Mouse (Mus musculus) heart, postnatal 14 days (tissue): ENCODE data around the gene Fam129a. TPM values are rescaled to one million over a fixed set of nuclear protein-coding genes. Genes with fewer than 3 reads are reported as not detected.

Source experiments
- DNase-seq, 2 experiments: peaks; one replicate each; pipeline ENCODE4 v3.0.0; 2021 to 2022
- intact Hi-C: fragments of 180-260 bp; cut with DNase I; formaldehyde crosslinking; loops from one replicate; pipeline ENCODE4 v1.15.1; 2025
- total RNA-seq, 2 experiments: library from RNA; stranded (reverse); gene quantifications; 2 replicates each; pipeline ENCODE4 v1.2.3; 2021

Gene Fam129a
- total RNA-seq, 2 experiments from 2014 or later, result 25.1 to 28.4 TPM

- intact Hi-C loops, result loop anchor here (2.0 kb wide), 1 partner anchor 17 kb away; no protein-coding TSS in a partner anchor
- DNase-seq, result no peak
Measured at GRCm38 (mm10) chr1:151660251-151660650, 89.3 kb downstream of the Fam129a start.

DNA sequence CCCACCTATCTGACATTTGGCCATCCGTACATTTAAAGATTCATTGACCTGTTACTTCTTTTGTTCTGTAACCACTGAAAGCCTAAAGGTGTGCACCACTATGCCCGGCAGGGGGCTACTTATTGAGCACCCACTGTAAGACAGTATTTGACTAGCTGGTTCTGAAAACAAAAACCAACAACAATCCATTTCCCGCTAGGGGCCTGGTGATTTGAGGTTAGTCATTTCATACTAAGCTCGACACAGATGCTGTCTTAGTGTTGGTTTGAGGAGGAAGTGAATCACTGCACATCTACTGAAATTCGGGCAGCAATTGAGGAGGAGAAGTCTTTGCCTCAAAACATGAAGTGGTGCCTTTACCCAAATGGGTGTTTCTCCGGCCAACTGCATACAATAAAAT, 89.9 kb downstream of the Fam129a start:
- intact Hi-C loops, result loop anchor here (2.0 kb wide), 1 partner anchor 16 kb away; no protein-coding TSS in a partner anchor

DNA sequence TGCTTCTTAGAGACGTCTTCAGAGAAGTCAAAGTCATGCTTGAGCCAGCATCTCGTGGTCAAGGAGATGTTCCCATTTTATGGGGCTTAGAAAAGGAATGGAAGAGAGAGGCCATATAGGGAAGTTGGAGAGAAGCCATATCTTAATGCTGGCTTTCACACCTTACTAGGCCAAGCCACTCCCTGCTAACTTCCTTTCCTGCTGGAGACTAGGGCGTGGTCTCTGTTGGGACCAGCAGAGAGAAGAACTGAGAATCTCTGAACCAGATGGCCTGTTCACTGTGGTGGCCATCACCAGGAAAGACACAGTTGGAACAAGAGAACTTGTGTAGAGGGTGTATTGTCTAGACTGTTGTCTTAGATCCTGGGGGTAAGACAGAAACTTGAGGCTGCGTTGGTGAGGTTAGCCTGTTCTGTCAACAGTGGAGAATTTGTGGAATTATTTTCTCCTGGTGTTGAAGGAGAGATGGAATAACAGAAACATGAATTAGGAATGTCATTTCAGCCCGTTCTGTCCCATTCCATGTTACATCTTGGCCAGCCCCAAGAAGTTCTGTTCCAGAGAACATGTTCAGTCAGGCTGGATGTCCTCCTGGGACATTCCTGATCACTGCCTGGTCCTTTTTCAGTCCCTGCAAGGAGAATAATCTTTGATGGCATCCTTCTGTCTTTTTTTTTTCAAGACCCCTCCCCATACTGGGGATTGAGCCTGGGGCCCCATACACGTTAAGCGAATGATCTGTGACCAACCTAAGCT, 90.9 kb downstream of the Fam129a start:
- intact Hi-C loops, result loop anchor here (2.0 kb wide), 1 partner anchor 15 kb away; no protein-coding TSS in a partner anchor
- DNase-seq, result no peak

More for the DNA sequence above, 89.9 kb downstream of the Fam129a start:
- DNase-seq, result no peak

- intact Hi-C loops, result no loop called here
Measured at GRCm38 (mm10) chr1:151662958-151663357, 92.0 kb downstream of the Fam129a start.

GRCm38 (mm10) chr1:151664384-151664783, 93.4 kb downstream of the Fam129a start:
- intact Hi-C loops, result no loop called here
- DNase-seq, result no peak

More at GRCm38 (mm10) chr1:151662958-151663357, 92.0 kb downstream of the Fam129a start:
- DNase-seq, result no peak

DNA sequence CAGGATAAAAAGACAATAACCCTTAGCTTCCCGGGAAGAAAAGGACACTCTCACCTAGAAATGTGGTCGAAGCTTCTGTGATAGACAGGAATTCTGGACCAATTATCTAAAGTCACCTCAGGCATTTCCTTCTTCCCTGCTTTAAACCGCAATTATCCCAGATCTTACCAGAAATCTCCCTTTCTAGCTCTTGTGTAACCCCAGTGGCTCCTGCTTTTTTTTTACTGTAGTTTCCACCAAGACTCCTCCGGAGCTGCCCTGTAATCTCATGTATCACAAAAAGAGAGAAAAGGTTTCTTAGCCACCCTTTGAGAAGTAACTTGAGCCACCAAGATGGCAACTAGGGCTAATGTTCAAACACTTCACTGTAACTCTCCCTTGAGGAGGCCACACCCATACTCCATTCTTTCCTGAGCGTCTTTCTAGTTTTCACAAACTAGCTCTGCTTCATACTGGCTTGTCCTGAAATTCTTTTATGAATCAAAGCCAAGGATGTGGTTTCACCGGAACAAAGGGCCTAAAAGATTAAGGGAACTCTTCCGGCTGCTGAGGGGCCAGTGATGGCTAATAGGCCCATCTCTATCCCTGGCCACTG, 93.9 kb downstream of the Fam129a start:
- intact Hi-C loops, result no loop called here
- no peak for DNase-seq

DNA sequence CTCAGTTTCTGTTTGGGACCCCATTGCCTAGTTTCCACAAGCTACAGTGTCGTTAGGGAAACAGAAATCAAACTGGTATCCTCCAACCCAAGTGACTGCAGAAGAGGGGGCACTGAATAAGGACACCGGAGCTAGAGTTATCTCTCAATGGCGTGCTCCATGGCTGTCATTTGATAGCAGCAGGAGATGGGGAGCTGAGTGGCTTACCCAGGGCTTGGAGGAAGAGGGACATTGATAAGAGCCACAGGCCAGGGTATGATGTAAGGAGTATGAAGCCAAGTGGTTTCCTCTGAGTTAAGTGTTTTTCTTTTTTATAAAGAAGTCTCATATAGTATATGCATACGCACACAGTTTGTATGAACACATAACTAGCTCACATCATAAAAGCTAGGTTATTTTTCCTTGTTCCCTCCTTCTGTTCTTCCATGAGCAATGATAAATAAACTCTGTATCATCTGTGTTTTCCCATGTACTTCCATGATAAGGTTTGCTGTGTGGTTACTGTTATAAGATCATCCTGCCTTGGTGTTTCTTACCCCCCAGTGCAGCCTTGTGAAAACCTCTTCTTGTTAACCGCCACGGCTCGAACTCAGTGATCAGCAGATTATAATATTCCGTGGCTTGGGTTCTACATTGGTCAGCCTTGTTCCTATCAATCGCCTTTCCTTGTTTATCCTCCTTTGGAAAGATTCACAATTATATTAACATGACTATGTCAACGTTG, 96.5 kb downstream of the Fam129a start:
- intact Hi-C loops, result no loop called here
- DNase-seq, result no peak

DNA sequence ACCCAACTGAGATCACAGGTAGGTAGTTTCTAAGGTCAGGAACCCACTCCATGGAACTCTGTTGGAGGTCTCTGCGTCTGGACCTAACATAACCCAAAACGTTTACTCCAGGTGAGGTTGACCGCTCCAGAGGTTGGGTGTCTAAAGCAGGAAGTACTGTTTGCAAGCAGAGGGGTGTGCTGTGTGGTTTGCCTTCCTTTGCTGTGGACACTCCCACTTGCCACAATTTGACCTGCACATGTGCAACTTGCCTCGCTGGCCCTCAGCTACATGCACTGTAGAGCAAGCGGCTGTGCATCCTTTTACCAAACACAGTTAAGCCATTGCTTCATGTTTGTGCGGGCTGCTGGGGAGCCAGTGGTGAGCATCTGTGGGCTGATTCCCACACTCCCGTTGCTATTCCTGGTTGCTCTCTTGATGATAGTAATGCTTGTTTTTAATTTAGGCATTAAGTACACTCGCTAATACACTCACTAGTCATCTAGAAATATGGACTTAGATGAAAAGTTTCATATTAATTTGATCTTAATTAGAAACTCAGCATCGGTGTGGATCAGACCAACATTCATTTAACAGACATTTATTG, 99.1 kb downstream of the Fam129a start:
- DNase-seq, result no peak
- intact Hi-C loops, result no loop called here

DNA sequence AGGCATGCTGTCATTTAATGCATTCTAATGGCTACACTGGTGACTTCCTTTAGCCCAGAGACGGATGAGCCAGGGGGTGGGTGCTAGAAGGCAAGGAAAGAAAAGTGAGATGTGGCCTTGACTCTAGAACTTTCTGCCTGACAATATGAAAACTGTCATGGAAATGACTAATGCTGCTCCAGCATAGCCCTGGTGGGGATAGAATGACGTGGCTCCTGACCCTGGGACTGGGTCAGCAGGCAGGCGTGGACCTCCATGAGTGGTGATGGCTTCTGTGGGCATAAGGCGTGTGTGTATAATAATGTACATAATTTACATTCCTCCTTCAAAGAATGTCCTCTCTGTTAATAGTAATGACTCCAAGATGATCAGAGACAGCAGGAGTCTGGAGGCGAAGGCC, 104.7 kb downstream of the Fam129a start:
- intact Hi-C loops, result loop anchor here (2.0 kb wide), 1 partner anchor 15 kb away; no protein-coding TSS in a partner anchor
- no peak for DNase-seq

GRCm38 (mm10) chr1:151677185-151677809, 106.3 kb downstream of the Fam129a start:
- intact Hi-C loops, result loop anchor here (2.0 kb wide), 1 partner anchor 16 kb away; no protein-coding TSS in a partner anchor
- DNase-seq, result no peak

- intact Hi-C loops, result loop anchor here (2.0 kb wide), 1 partner anchor 17 kb away; no protein-coding TSS in a partner anchor
- DNase-seq, result no peak
Measured at GRCm38 (mm10) chr1:151677975-151678374, 107.0 kb downstream of the Fam129a start.

- intact Hi-C loops, result no loop called here
- DNase-seq, result no peak
Measured at GRCm38 (mm10) chr1:151679153-151679552, 108.2 kb downstream of the Fam129a start.

DNA sequence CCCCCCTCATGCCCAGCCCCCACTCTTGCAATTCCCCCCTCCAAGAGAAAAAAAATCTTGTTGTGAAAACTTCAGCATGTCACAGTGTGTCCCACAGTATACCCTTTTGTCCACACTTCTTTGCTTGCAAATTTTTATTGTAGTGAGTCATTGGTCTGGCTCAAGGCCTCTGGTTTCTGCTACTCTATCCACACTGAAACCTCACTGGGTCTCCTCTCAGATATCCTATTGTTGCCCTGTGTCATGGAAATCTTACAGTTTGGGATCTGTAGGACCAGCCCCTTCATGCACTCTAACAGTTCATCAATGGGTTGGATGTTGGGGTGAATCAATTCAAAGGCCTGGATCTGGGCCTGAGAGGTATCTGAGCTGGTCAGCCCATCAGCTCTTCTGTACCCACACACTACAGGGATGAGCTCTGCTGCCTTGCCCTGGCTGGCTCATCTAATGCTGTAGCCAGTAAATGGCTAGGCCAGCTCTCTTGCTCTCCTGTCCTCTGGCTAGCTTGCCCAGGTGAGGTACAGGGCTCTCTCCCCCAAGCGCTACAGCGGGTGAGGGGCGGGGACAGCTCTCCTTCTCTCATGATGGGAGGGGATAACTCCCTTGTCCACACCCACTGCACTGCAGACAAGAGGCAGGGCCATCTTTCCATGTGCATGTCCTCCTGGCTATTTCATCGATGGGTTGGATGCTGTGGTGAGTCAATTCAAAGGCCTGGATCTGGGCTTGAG, 109.1 kb downstream of the Fam129a start:
- no peak for DNase-seq
- intact Hi-C loops, result no loop called here

DNA sequence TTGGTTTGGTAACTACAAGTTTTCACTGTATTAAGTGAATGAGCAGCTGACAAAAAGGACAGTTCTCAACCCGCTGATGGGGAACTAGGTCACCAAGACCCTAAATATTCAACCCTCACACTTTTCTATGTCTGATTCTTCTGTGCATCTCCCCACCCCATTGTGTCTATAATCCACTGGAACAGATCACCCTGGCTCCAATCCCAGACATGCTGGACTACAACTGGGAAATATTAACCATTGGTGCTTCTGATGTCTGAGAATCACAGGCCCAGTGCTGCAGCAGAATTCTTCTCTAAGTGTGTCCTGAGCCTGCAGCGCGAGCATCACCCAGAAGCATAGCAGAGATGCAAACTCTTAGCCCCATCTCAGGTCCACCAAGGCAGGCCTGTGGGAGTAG, 110.0 kb downstream of the Fam129a start:
- intact Hi-C loops, result no loop called here
- DNase-seq, result no peak

GRCm38 (mm10) chr1:151682896-151683295, 111.9 kb downstream of the Fam129a start:
- intact Hi-C loops, result no loop called here
- no peak for DNase-seq

- intact Hi-C loops, result no loop called here
- DNase-seq, result no peak
Measured at GRCm38 (mm10) chr1:151684451-151684892, 113.5 kb downstream of the Fam129a start.

DNA sequence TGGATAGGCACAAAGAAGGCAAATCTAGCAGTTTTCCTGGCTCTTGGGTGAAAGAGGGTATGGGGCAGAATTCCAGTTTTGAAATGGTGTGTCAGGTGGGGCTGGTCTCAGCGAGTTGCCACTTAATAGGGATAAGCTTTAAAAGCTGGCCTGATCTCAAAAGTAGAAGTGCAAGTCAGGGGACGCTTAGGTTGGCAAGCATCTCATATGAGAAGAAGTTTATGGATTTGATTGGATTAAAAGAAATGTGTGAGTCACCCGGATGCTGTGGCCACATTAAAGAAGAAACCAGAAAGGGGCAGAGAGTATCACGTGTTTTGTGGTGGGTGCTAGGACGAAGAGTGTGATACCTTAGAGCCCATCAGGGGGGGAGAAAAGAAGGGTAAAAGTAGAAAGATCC, 114.0 kb downstream of the Fam129a start:
- no peak for DNase-seq
- intact Hi-C loops, result no loop called here

DNA sequence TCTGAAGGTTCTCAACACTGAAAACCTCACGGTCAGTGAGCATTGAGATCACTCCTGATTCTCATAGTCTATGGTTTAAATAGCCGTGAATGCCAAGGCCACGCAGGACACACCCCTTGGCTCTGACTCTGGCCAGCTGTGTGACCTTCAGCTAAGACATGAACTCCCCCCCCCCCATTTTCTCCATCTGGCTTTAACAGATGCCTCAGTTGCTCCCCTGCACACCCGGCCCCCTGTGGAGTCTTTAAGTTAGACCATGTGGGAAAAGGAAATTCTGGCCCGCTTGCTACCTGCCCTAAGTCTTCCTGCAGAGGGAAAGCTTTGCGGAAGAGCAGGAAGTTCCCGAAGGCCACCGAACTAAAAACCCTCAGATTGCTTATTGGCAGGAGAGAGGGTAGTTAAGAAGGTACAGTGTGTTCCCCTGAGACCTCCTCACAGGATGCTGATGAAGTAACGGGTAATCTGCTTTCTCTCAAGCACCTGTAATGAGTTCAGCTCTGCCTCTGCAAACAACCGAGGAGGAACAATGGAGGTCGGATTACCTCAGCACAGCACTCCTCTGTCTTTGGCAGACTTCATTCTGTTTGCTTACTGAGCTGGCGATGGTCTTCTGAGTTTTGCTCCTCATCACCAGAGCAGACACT, 114.8 kb downstream of the Fam129a start:
- intact Hi-C loops, result no loop called here

DNA sequence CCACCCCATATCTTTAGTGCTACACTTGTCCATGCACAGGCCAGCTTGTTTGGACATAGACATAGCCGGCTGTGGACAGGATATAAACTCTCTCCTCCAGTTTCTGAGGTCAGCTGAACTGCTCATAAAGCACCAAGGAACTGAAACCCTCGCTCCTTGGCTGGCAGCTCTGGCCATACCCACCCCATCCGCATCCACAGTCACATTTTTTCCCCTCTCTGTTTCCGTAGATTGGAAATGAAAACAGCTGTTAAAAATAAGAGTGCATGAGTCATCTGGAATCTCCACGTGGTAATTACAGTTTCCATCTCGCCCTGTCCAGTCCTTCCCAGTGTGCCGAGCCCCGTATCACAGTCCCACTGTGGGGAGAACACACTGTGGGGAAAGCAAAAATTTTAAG, 115.7 kb downstream of the Fam129a start:
- intact Hi-C loops, result no loop called here
- DNase-seq, result peak; percentile 30 to 46

More for the DNA sequence above, 114.8 kb downstream of the Fam129a start:
- DNase-seq, result no peak
